Mouse (Mus musculus) E14TG2a.4 (cell line): ENCODE results near the gene Cwc25.

ENCODE experiments used
- H3K27me3 ChIP-seq: 2 replicates; pipeline ENCODE4 v1.6.1; 2014; ENCODE audit warnings: low read length, control low read depth; ENCODE audit not compliant: insufficient read depth
- H3K36me3 ChIP-seq: 2 replicates; pipeline ENCODE4 v1.6.1; 2014; ENCODE audit warnings: low read length, control low read depth; ENCODE audit not compliant: insufficient read depth
- H3K4me1 ChIP-seq: replicated peaks from 2 replicates; pipeline ENCODE4 v1.6.1; 2014; ENCODE audit warnings: low read depth, low read length, control low read depth
- H3K4me3 ChIP-seq: replicated peaks from 2 replicates; pipeline ENCODE4 v1.5.1; 2014; ENCODE audit warnings: mild to moderate bottlenecking, low read length
- H3K9me3 ChIP-seq: 2 replicates; pipeline ENCODE4 v1.6.1; 2014; ENCODE audit warnings: low read length, control low read depth
- CTCF ChIP-seq: conservative IDR thresholded peaks from 2 replicates; pipeline ENCODE4 v1.5.1; 2014; ENCODE audit warnings: low read length
- NANOG ChIP-seq: IDR thresholded peaks from 2 replicates; pipeline ENCODE4 v1.6.1; 2014; ENCODE audit warnings: borderline replicate concordance, low read length, mixed read lengths
- POU5F1 ChIP-seq: IDR thresholded peaks from 2 replicates; pipeline ENCODE4 v1.6.1; 2014; ENCODE audit warnings: low read length, borderline replicate concordance

The Cwc25 gene

DNA sequence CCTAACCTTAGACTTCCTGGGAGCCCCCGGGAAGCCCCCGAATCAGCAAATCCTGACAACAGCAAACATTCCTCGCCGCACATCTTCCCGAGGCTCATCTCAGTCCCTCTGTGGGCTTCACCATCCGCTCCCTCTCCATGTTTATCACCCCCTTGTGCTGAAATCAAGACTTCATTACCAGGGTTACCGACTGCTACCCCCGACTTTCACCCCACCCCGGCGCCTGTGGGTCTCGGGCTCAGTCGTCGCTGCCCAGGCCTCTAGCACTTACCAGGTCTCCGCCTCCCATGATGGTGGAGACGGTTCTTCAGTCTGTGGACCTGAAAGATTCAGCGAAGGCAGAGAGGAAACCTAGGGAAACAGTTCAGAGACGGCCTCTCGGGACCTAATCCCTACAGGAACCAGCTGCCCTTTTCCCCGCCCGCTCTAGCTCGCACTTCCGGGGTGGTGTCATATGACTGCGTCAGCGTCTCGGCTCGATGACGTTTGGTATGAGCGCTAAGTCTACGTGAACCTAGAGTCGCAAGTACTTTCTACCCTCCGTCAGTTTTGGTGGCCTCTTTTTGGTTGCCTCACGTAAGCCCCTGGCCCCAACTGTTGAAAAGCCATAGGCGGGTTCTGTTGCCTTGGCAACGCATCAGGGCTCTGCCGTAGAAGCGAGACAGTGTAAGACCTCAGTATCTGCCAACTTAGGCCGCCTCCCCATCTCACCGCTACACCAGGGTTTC, at the start of gene Cwc25:
TSS of gene Cwc25 (minus strand) at position 403 of the 728 bp plus-strand sequence.
- no peaks in the 10 kb centered on the region for H3K9me3 ChIP-seq
- H3K36me3 ChIP-seq = peaks cover 38% of the 10 kb centered on the region
- peaks cover 45% of the 10 kb centered on the region for H3K4me1 ChIP-seq
- TF ChIP-seq NANOG = no peak
- no peak for TF ChIP-seq CTCF
- no peak for TF ChIP-seq POU5F1
- H3K4me3 ChIP-seq = peak within 1 kb of the TSS; percentile 99
- H3K27me3 ChIP-seq = 0 out of 2 replicates have a peak, but pooled peaks cover 3% of the 10 kb centered on the region

DNA sequence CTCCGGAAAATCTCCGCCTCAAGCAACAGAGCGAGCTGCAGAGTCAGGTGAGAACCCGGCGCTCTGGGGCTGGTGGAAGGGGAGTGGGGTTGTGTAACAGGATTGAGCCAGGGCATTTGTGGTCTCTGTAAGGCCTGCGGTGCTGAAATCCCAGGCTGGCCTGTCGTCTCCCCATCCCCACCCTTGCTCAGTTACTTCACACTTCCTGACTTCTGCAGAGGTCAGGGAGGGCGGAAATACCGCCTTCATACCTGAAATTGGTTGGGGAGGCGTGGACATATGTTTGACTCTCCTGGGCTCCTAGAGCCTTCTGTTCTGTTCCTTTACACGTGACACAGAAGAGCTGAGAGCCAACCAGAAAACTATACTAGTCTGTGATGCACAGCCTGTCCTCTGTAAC, 49.4 kb upstream of the Cwc25 start:
- Histone ChIP-seq H3K4me3 (peak overlapping the region; percentile 47), H3K27me3 (no peaks in the 10 kb centered on the region), H3K9me3 (no peaks in the 10 kb centered on the region), H3K4me1 (peaks cover 100% of the 10 kb centered on the region), H3K36me3 (peaks cover 99% of the 10 kb centered on the region)
- TF ChIP-seq POU5F1 (no peak), NANOG (no peak), CTCF (no peak)

DNA sequence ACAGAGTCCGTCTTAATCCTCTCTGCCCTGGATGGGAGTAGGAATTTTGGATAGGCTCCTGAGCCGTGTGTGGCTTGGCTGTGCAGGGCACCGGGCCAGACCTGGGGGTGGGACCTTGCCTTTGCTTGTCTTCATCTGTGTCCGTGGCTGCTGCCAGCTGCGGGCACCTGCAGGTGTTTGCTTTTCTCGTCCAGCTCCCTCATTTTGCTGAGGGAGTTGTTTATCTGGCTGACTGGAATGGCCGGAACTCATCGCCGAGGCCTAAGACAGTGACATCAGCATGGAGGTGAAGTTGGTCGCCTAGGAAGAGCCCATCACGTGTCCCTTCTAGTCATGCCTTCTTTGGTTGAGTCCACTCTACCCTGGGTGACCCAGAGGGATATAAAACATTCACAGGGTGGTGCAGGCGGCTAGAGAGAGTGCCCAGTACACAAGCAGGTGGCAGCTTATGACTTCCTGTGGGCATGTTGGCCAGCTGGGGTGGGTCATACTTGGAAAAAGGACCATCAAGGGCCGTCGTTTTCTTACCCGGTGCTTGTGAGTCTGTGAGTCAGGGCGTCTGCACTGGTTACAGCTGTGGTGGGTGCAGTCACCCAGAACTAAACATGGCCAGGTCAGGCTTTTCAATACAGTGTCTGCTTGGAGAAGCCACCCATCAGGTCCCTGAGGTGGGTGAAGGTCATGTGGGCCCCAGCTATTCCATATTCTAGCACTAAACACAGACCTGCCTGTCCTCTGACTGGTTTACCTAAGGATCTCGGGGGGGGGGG, 47.6 kb upstream of the Cwc25 start:
- H3K4me1 ChIP-seq = peaks cover 100% of the 10 kb centered on the region
- peaks cover 99% of the 10 kb centered on the region for H3K36me3 ChIP-seq
- TF ChIP-seq CTCF (no peak), POU5F1 (no peak), NANOG (no peak)
- no peaks in the 10 kb centered on the region for H3K9me3 ChIP-seq
- H3K4me3 ChIP-seq = peak overlapping the region; percentile 43; the same call in 1 of the 2 replicates
- H3K27me3 ChIP-seq = no peaks in the 10 kb centered on the region

DNA sequence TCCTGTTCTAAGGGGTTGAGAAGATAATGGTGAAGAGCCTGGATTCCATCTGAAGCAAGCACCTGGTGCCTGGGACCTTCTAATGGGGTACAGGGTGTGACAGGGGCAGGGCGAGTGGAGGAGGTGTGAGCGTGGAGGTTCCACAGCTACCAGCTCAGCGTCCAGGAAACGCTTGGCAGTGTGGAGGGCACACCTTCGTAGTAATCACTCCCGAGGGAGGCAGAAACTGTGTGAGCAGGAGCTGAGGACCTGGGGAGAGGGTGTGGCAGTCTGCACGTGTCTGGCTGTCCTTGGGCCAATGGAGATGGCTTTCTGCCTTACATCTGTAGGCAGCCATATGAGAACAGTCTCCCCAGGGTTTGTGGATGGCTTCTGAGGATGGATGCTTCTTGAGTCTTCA, 46.7 kb upstream of the Cwc25 start:
- TF ChIP-seq NANOG = no peak
- no peak for TF ChIP-seq CTCF
- TF ChIP-seq POU5F1 = no peak
- H3K4me1 ChIP-seq = peaks cover 100% of the 10 kb centered on the region
- peak overlapping the region; percentile 43 for H3K4me3 ChIP-seq
- peaks cover 99% of the 10 kb centered on the region for H3K36me3 ChIP-seq
- no peaks in the 10 kb centered on the region for H3K27me3 ChIP-seq
- H3K9me3 ChIP-seq = no peaks in the 10 kb centered on the region

DNA sequence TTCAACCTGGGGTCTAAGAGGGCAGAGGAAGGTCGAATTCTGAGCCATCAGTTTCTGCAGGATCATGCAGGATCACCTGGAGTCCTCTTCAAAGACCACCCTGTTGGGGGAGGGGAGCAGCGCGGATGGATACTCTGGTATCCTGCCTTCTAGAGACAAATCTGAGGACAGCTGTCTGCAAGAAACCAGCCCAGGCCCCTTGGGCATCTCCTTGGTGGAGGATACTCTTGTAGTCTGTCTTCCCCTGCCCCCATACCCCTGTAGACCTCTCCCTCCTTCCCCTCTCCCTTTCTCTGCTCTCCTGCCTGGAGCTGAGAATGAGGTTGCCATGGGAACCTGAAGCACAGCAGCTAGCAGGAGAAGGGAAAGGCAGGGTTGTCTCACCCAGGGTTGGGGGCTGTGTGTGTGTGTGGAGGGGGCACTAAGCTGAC, 46.1 kb upstream of the Cwc25 start:
- no peaks in the 10 kb centered on the region for H3K27me3 ChIP-seq

DNA sequence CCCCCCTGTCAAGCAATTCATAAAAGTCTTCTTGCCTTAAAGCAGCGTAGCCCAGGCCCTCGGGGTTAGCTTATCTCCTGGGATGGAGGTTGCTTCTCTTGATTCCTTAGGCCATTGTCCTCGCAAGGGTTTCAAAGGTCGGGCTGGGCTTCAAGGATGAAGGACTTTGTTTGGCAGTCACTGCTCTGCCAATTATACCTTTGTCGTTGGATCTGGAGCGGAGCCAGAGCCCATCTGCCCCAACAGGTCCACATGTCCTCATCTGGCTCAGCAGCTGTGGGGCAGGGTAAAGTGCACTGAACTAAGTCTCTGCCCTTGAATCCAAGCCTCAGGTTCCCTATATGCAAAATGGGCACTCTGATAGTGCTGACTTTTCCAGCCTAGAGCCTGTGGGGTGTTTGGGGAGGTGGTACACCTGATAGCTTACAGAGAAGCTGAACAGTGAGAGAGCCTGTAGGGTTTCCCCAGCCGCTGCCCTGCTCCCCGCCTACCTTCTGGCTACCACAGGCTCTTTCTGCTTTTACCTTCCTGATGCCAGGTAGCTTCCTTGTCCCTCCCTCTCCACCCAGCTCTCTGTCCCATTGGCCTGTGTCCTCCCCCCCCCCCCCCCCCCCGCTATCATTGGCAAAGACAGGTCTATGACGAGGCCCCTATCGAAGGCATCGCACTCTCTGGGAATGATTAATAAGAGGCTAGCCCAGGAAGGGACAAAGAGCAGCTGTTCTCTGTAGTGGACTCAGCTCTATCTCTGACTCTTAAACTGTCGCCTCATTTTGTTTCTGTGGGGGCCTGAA, 45.4 kb upstream of the Cwc25 start:
- TF ChIP-seq POU5F1 (no peak), NANOG (no peak), CTCF (no peak)

More for the DNA sequence above, 46.1 kb upstream of the Cwc25 start:
- H3K4me1 ChIP-seq = peaks cover 100% of the 10 kb centered on the region
- TF ChIP-seq POU5F1 (no peak), CTCF (no peak), NANOG (no peak)
- no peaks in the 10 kb centered on the region for H3K9me3 ChIP-seq
- H3K36me3 ChIP-seq = peaks cover 99% of the 10 kb centered on the region
- H3K4me3 ChIP-seq = peak overlapping the region; percentile 43

DNA sequence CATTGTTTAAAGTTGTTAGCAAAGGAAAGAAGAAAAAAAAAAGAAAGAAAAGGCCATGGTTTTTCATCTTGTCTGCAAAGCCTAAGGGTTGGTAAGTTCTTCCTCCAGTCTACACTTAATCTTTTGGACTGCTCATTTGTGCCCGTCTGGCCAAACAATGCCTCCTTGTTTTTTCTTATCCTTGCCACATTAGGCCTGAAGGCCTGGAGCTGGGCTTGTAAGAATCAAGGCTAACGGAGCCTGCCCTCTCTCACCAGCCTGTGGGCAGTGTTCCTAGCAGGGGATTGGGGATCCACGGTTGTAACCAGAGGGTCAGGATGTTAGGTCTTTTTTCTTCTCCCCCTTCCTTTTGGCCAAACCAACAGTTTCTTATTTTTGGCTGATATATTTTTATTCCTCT, 44.6 kb upstream of the Cwc25 start:
- Histone ChIP-seq H3K4me1 (peaks cover 100% of the 10 kb centered on the region), H3K27me3 (no peaks in the 10 kb centered on the region), H3K4me3 (no peak overlapping the region), H3K9me3 (no peaks in the 10 kb centered on the region), H3K36me3 (peaks cover 98% of the 10 kb centered on the region)
- TF ChIP-seq CTCF (no peak), POU5F1 (no peak), NANOG (no peak)

More for the DNA sequence above, 45.4 kb upstream of the Cwc25 start:
- Histone ChIP-seq H3K36me3 (peaks cover 100% of the 10 kb centered on the region), H3K4me3 (peak overlapping the region; percentile 49), H3K4me1 (peaks cover 100% of the 10 kb centered on the region), H3K9me3 (no peaks in the 10 kb centered on the region), H3K27me3 (no peaks in the 10 kb centered on the region)

DNA sequence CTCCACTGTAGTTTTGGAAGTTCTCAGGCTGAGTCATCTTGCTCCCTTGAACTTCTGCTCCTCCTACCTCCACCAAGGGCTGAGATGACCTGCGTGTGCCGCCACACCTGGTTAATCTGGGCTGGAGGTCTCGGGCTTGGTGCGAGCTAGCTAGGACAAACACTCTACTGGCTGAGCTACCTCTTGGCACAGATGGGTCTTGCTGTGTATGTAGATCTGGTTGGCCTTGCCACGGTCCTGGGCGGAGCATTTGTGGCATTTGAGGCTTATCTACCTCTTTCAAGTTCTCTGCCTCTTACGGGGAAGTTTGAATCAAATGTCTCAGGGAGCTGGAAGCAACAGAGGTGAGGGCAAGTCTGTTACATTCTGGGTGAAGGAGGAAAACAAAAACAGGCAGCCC, 44.0 kb upstream of the Cwc25 start:
- no peak for TF ChIP-seq CTCF
- TF ChIP-seq NANOG = no peak
- no peak for TF ChIP-seq POU5F1
- H3K27me3 ChIP-seq = no peaks in the 10 kb centered on the region
- no peaks in the 10 kb centered on the region for H3K9me3 ChIP-seq

More for the DNA sequence above, 44.0 kb upstream of the Cwc25 start:
- Histone ChIP-seq H3K4me3 (0 out of 2 replicates have a peak overlapping the region, but pooled peaks have one; percentile 76), H3K4me1 (peaks cover 100% of the 10 kb centered on the region), H3K36me3 (peaks cover 91% of the 10 kb centered on the region)
